Mouse (Mus musculus) lung, postnatal 10 days (tissue): ENCODE results near the gene Pdcd1lg2.
A peak's percentile ranks its signal among the peaks of the same experiment; 100 is the strongest.

Experiments
- DNase-seq: peaks from one replicate; pipeline ENCODE4 v3.0.0; 2021

Pdcd1lg2 gene

DNA sequence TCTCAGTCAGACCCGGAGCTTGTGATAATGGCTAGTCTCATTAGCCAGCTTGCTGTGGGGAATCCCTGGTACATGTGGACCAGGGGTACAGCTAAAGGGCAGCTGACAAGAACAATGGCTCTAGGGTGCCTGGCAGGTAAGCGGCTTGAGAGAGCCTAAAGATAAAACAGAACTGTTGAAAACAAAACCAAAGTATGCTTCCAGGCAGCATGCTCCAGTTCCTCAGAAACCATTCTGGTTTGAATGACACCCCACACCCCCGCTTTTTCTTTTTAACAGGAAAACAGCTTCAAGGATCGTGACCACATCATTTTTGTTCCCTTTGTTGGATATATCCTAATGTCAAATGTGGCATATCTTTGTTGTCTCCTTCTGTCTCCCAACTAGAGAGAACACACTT lies at the start of gene Pdcd1lg2:
Gene Pdcd1lg2, plus strand, starts transcription at position 301 of the 400 bp plus-strand sequence.
- DNase-seq = no peak

- DNase-seq = peak; percentile 93
Observed at GRCm38 (mm10) chr19:29361468-29362130, 49.1 kb upstream of the Pdcd1lg2 start.

GRCm38 (mm10) chr19:29362173-29362930 lies 48.4 kb upstream of the Pdcd1lg2 start:
- no peak for DNase-seq

DNA sequence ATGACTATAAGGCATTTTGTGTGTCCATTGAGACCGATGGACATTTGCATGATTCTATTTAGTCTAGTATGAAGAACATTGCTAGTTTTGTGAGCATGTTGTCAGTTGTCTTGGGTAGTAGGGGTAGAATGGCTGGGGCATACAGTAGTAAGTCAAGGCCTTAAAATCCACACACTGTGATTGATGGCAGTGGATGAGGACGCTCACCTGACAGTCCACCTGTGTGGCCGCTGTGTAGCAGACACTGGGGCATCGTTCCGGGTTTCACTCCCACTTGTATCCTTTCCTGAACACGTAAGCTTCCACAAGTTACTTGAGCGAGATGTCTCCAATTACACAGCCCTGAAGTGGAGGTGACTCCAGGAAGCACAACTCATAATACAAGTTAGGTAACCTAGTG lies 47.2 kb upstream of the Pdcd1lg2 start:
- no peak for DNase-seq

DNA sequence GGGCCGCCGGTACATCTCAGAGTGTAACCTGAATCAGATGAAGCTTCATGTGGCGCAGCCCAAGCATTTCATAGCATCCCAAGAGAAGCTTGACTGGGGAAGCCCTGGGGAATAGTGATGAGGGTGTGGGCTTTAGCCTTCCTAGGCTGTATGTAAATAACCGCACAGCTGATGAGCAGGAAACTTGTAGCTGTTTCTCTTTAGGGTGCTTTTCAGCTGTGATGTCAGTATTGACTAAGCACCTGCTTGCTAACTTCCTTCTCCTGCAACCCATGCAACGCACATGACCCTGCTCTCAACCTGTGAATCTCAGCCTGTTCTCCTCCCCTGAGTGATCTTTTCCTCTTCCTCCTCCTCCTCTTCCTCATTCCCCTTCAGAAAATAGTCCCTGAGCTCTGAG lies 46.6 kb upstream of the Pdcd1lg2 start:
- no peak for DNase-seq

DNA sequence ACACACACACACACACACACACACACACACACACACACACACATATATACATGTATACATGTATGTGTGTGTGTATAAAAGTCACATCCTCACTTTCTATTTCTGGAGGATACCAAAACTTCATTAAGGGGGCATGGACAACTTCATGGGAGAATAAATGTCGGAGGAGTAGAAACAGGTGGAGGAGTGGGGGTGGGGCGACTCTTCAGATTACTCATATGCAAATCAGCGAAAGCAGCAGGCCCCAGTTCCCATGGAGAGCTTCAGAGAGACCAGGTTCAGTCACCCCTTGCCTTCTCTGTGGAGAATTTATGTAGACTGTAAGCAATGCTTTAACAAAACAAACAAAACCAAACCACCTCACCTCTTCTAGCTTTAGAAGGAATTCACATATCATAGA lies 45.6 kb upstream of the Pdcd1lg2 start:
- no peak for DNase-seq

DNA sequence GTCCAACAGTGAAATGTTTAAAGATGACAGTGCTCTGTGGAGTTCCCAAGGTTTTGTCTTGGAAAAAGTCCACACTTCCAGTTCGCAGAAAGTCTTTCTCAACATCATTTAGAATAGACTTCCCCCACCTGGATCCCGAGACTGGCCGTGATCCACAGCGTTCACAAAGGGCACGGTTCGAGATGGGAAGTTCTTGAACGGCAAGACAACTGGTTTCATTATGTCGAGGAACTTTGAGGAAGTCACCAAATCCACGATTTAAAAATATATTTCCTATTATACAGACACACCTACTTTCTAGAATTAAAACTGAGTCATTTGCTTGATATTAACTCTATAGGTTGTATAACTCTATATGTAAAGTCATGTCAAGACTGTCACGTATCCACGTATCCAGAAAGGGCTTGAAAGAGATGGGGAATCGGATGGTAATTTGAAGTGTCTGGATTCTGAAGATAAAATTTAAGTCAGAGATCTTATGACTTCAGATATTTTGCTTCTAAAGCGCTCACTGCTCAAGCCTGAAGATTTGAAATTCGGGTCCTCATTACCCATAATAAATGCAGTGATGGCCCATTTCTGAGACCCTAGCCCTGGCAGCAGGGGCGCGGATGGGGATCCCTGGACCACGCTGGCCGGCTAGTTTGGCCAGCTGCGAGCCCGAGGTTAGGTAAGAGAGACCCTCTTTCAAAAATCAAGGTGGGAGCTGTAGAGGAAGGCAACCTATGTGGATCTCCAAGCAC lies 44.3 kb upstream of the Pdcd1lg2 start:
- DNase-seq = no peak

- DNase-seq = peak; percentile 90
Observed at GRCm38 (mm10) chr19:29366969-29367622, 43.6 kb upstream of the Pdcd1lg2 start, which contains the start of the genes Plgrkt and Cd274. Plgrkt (minus strand) TSS chr19:29367390. Cd274 (plus strand) TSS chr19:29367455.

- DNase-seq = no peak
Observed at GRCm38 (mm10) chr19:29368041-29368440, 42.7 kb upstream of the Pdcd1lg2 start.

GRCm38 (mm10) chr19:29368671-29369309 lies 41.9 kb upstream of the Pdcd1lg2 start:
- DNase-seq = no peak

DNA sequence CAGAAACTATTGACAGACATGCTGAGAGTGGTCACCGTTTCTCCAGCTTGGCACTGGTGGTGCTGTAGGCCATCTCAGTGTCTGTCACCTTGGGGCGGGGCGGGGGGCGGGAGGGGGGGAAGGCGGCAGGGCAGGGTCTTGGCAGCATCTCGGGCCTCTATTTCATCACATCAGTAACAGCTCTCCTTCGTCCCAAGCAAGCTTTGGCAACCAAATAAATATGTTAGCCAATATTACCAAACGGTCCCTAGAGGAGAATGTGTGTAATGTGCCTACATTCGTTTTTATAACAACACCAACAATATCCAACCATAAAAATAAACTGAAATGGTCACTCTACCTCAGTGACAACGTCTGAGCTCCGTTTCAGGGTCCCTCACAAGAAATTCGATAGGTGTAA lies 40.6 kb upstream of the Pdcd1lg2 start:
- no peak for DNase-seq

DNA sequence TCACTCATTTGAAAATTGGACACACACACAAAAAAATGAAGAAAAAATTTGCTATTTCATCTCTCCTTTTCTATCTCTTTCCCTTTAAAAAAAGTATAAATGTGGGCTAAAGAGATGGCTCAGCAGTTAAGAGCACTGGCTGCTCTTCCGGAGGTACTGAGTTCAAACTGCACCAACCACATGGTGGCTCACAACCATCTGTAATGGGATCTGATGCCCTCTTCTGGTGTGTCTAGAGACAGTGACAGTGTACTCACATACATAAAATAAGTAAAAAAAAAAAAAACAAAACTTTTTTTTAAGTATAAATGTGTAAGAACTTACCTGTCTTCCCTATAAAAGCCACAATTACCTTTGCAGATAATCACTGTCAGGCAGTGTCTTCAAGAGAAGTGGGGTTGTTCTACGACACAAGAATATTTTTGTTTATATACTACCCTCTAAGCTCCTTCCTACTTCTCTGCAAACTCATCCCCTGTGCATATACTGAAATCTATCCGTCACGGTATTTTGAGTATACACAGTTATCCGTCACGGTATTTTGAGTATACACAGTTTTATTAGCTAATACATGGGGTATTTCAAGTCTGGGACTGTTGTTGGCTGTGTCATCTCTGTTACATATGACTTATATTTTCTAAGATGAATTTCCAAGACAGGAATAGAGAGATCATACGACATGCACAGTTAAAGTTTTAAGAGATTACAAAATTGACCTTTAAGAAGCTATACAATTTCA lies 40.0 kb upstream of the Pdcd1lg2 start:
- DNase-seq = no peak

DNA sequence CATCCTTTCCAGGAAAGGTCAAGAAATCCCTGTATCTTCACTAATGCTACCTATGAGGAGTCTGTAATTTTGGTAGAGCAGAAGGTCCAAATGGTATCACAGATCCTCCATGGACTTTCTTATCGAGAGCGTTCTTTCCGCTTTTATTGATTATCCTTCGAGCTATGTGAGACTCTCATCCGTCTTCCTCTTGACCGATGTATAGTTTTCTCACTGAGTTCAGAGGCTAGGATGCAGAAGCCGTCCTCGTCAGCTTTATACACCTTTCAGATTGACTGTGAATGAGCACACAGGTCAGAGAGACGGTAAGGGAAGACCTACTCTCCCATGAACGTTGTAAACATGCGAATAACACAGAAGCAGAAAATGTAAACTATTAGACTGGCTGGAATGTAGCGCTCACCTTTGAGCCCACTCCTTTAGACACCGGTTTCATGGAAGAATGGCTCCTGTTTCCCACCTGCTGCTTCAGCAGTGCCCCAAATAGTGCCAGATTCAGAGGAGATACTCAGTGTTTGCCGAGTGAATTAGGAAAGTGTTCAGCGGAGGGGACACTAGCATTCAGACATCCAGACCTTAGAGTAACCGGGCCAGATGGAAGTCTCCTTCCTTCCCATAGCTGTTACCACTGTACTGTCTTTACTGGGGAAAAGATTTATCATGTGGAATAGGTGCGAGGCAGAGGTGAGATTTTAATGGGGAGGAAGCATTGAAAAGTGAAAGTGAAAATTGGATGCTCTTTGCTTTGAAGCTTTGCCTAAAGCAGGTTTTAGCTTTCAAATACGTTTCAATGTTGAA lies 39.2 kb upstream of the Pdcd1lg2 start:
- DNase-seq = no peak

DNA sequence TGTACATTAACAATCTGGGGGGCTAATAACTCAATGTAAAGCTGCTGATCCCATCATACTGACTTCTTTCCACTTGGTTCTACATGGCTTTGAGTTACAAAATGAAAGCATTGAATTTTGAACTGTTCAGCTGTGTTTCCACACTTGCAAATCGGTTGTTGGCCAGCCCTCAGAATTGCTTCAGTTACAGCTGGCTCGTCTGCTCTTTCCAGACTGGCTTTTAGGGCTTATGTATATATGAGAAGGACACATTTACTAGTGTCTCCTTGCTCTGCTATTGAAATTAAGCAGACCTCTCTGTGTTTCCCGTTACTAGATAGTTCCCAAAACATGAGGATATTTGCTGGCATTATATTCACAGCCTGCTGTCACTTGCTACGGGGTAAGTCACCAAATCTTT lies 38.6 kb upstream of the Pdcd1lg2 start:
- DNase-seq = no peak

GRCm38 (mm10) chr19:29372621-29373020 lies 38.1 kb upstream of the Pdcd1lg2 start:
- no peak for DNase-seq

DNA sequence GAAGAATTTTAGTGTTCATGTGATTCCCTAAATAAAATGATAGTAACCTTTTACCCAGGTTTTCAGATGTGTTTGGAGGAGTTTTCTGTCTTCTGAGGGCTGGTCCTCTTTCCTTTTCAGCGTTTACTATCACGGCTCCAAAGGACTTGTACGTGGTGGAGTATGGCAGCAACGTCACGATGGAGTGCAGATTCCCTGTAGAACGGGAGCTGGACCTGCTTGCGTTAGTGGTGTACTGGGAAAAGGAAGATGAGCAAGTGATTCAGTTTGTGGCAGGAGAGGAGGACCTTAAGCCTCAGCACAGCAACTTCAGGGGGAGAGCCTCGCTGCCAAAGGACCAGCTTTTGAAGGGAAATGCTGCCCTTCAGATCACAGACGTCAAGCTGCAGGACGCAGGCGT lies 37.3 kb upstream of the Pdcd1lg2 start:
- DNase-seq = no peak

GRCm38 (mm10) chr19:29374947-29375346 lies 35.8 kb upstream of the Pdcd1lg2 start:
- DNase-seq = no peak

DNA sequence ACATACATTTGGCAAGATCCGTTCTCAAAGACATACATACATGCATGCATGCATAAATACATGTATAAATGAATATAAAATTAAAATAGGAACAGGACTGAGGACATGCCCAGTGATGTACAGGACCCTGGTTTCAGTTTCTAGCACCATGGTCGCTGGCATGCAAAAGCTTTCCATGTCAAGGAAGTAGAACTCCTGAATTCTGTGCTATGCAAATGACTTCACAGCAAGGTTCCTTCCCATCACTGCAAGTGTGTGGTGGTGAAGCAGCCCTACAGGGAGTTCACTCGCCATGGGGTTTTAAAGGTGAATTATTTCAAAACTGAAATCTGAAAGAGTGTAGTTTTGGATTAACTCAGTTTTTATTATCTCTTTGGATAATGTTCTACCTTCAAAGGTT lies 34.3 kb upstream of the Pdcd1lg2 start:
- no peak for DNase-seq

GRCm38 (mm10) chr19:29379839-29380603 lies 30.7 kb upstream of the Pdcd1lg2 start:
- DNase-seq = no peak

GRCm38 (mm10) chr19:29383368-29383767 lies 27.4 kb upstream of the Pdcd1lg2 start:
- DNase-seq = no peak
